Mouse (Mus musculus): ENCODE measurements around the gene Asb4. TPM values are rescaled to one million over a fixed set of nuclear protein-coding genes. Genes with fewer than 3 reads are reported as not detected.

Asb4 gene
- polyA plus RNA-seq, 1 experiment = 19.1 TPM

GRCm38 (mm10) chr6:5379781-5380623, 3.2 kb upstream of the Asb4 start:
- DNase-seq (ENCODE audit: low read depth) = peak; percentile 92
- TF ChIP-seq POLR2A (IDR thresholded peaks at IDR 0.05; ENCODE audit: borderline replicate concordance, extremely low read depth, insufficient read depth, insufficient read length, poor library complexity, severe bottlenecking) = no peak
- TF ChIP-seq CTCF (IDR thresholded peaks at IDR 0.05; ENCODE audit: borderline replicate concordance, extremely low read depth, insufficient read depth, insufficient read length) = no peak

- no peak for TF ChIP-seq CTCF (IDR thresholded peaks at IDR 0.05; ENCODE audit: borderline replicate concordance, extremely low read depth, insufficient read depth, insufficient read length)
- TF ChIP-seq POLR2A (IDR thresholded peaks at IDR 0.05; ENCODE audit: borderline replicate concordance, extremely low read depth, insufficient read depth, insufficient read length, poor library complexity, severe bottlenecking) = 0 out of 2 replicates have a peak, but pooled peaks have one; percentile 11
- DNase-seq (ENCODE audit: low read depth) = peak; percentile 92
Observed at GRCm38 (mm10) chr6:5380624-5381252, 2.4 kb upstream of the Asb4 start.

- peak; percentile 63 for DNase-seq (ENCODE audit: low read depth)
- TF ChIP-seq CTCF (IDR thresholded peaks at IDR 0.05; ENCODE audit: borderline replicate concordance, extremely low read depth, insufficient read depth, insufficient read length) (no peak), POLR2A (IDR thresholded peaks at IDR 0.05; ENCODE audit: borderline replicate concordance, extremely low read depth, insufficient read depth, insufficient read length, poor library complexity, severe bottlenecking) (no peak)
Observed at GRCm38 (mm10) chr6:5381918-5382582, 1.1 kb upstream of the Asb4 start.

- TF ChIP-seq POLR2A (IDR thresholded peaks at IDR 0.05; ENCODE audit: borderline replicate concordance, extremely low read depth, insufficient read depth, insufficient read length, poor library complexity, severe bottlenecking) = 0 out of 2 replicates have a peak, but pooled peaks have one; percentile 22
- TF ChIP-seq CTCF (IDR thresholded peaks at IDR 0.05; ENCODE audit: borderline replicate concordance, extremely low read depth, insufficient read depth, insufficient read length) = peak; percentile 89
- peak; percentile 96 for DNase-seq (ENCODE audit: low read depth)
Observed at GRCm38 (mm10) chr6:5382583-5383215, 487 bp upstream of the Asb4 start.

GRCm38 (mm10) chr6:5384178-5384490, 948 bp downstream of the Asb4 start:
- TF ChIP-seq POLR2A (IDR thresholded peaks at IDR 0.05; ENCODE audit: borderline replicate concordance, extremely low read depth, insufficient read depth, insufficient read length, poor library complexity, severe bottlenecking) = no peak
- TF ChIP-seq CTCF (IDR thresholded peaks at IDR 0.05; ENCODE audit: borderline replicate concordance, extremely low read depth, insufficient read depth, insufficient read length) = peak; percentile 74
- DNase-seq (ENCODE audit: low read depth) = peak; percentile 95

- no peak for DNase-seq (ENCODE audit: low read depth)
- TF ChIP-seq POLR2A (IDR thresholded peaks at IDR 0.05; ENCODE audit: borderline replicate concordance, extremely low read depth, insufficient read depth, insufficient read length, poor library complexity, severe bottlenecking) = no peak
- TF ChIP-seq CTCF (IDR thresholded peaks at IDR 0.05; ENCODE audit: borderline replicate concordance, extremely low read depth, insufficient read depth, insufficient read length) = no peak
Observed at GRCm38 (mm10) chr6:5385161-5385640, 2.0 kb downstream of the Asb4 start.

- TF ChIP-seq POLR2A (IDR thresholded peaks at IDR 0.05; ENCODE audit: borderline replicate concordance, extremely low read depth, insufficient read depth, insufficient read length, poor library complexity, severe bottlenecking) (no peak), CTCF (IDR thresholded peaks at IDR 0.05; ENCODE audit: borderline replicate concordance, extremely low read depth, insufficient read depth, insufficient read length) (no peak)
- DNase-seq (ENCODE audit: low read depth) = no peak
Observed at GRCm38 (mm10) chr6:5386486-5386885, 3.3 kb downstream of the Asb4 start.

GRCm38 (mm10) chr6:5387396-5387795, 4.2 kb downstream of the Asb4 start:
- DNase-seq (ENCODE audit: low read depth) = no peak
- TF ChIP-seq CTCF (IDR thresholded peaks at IDR 0.05; ENCODE audit: borderline replicate concordance, extremely low read depth, insufficient read depth, insufficient read length) (no peak), POLR2A (IDR thresholded peaks at IDR 0.05; ENCODE audit: borderline replicate concordance, extremely low read depth, insufficient read depth, insufficient read length, poor library complexity, severe bottlenecking) (no peak)

GRCm38 (mm10) chr6:5390298-5390697, 7.1 kb downstream of the Asb4 start:
- DNase-seq (ENCODE audit: low read depth) = peak; percentile 63
- TF ChIP-seq CTCF (IDR thresholded peaks at IDR 0.05; ENCODE audit: borderline replicate concordance, extremely low read depth, insufficient read depth, insufficient read length) = no peak

- DNase-seq (ENCODE audit: low read depth) = peak; percentile 46
- TF ChIP-seq POLR2A (IDR thresholded peaks at IDR 0.05; ENCODE audit: borderline replicate concordance, extremely low read depth, insufficient read depth, insufficient read length, poor library complexity, severe bottlenecking) = no peak
- no peak for TF ChIP-seq CTCF (IDR thresholded peaks at IDR 0.05; ENCODE audit: borderline replicate concordance, extremely low read depth, insufficient read depth, insufficient read length)
Observed at GRCm38 (mm10) chr6:5390952-5391351, 7.8 kb downstream of the Asb4 start.

GRCm38 (mm10) chr6:5394971-5395370, 11.8 kb downstream of the Asb4 start:
- DNase-seq (ENCODE audit: low read depth) = peak; percentile 73
- TF ChIP-seq CTCF (IDR thresholded peaks at IDR 0.05; ENCODE audit: borderline replicate concordance, extremely low read depth, insufficient read depth, insufficient read length) = no peak
- no peak for TF ChIP-seq POLR2A (IDR thresholded peaks at IDR 0.05; ENCODE audit: borderline replicate concordance, extremely low read depth, insufficient read depth, insufficient read length, poor library complexity, severe bottlenecking)
